ENCODE assay signal across 8 mouse cellular contexts in the genomic region with DNA sequence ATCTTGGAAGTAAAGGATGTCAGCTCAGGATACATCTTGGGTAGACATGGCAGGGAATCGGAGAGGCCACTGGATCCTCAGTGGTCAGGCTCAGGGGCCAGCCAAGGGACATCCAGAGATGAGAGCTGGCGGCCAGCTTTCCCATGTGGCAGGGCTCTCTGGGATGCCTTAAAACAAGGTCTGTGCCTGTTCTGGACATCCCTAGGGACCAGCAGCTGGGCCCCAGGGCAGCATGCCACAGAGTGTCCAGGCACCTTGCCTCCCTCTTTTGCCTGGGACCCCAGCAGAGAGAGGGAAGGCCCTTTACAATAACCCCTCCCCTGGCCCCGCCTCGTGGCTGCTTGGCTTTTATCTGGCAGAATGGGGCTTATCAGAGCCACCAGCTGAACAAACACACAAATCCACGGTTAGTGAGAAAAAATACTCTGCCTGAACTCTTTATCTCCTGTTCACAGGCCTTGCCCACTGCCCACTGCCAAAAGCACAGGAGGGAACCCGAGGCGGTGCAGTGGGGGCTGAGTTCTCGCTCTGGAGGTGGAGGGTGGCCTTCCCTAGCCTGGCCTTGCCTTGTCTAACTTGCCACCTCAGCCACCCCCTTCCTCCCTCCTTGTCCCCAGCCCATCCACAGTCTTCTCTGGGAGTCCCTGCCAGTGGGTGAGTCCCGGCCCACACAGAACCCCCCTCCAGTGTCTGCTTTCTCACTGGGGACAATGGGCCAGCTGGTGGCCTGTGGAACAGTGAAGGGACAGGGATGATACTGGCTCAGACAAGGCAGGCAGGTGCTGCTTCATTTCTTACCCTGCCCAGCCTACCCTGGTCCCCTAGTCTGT. TPM values are rescaled to one million over a fixed set of nuclear protein-coding genes. Genes with fewer than 3 reads are reported as not detected.
DNase-seq lines count a peak whose midpoint lies in the region; ATAC-seq and TF ChIP-seq lines count a peak whose summit lies in the region.

No protein-coding gene starts in this region.

- no peak overlapping the region for H3K4me3 ChIP-seq in bone marrow, adult 2 months (replicated peaks; ENCODE audit: control insufficient read depth, low read depth, low read length)
- peak overlapping the region; percentile 6 for H3K4me3 ChIP-seq in limb, embryonic 10.5 days
- H3K4me3 ChIP-seq in neural tube, embryonic 13.5 days = no peak overlapping the region

- no peaks in the 10 kb centered on the region for H3K9me3 ChIP-seq in limb, embryonic 10.5 days (replicated peaks)
- no peaks in the 10 kb centered on the region for H3K9me3 ChIP-seq in neural tube, embryonic 13.5 days

- peaks cover 10% of the 10 kb centered on the region for H3K4me1 ChIP-seq in bone marrow, adult 2 months (ENCODE audit: control insufficient read depth, insufficient read depth, low read length)
- H3K4me1 ChIP-seq in limb, embryonic 10.5 days = peaks cover 59% of the 10 kb centered on the region
- H3K4me1 ChIP-seq in neural tube, embryonic 13.5 days (replicated peaks) = peaks cover 95% of the 10 kb centered on the region

- 44% methylated on average over 9 of the region's 9 CpGs for WGBS in bone marrow, adult 2 months
- WGBS in limb, embryonic 10.5 days = 48% methylated on average over 9 of the region's 9 CpGs
- WGBS in neural tube, embryonic 13.5 days = 34% methylated on average over 9 of the region's 9 CpGs

- DNase-seq in embryo, embryonic 11 days = peak; percentile 42
- no peak for DNase-seq in embryo, embryonic 10.5 days (ENCODE audit: low spot score)
- DNase-seq in gastrocnemius, postnatal 36 days = peak; percentile 50 to 60
- DNase-seq in limb, embryonic 10.5 days (ENCODE audit: low spot score) = no peak
- DNase-seq in left cerebral cortex, postnatal 25 days (ENCODE audit: low spot score in 2 of 2) = no peak
- DNase-seq in left cerebral cortex, adult 11 months (ENCODE audit: low spot score) = no peak

- TF ChIP-seq CTCF in bone marrow, adult 2 months (IDR thresholded peaks at IDR 0.05; ENCODE audit: control insufficient read depth, insufficient read depth, low read length) = no peak

- H3K27ac ChIP-seq in bone marrow, adult 2 months (ENCODE audit: control insufficient read depth, insufficient read depth, low read depth, low read length, poor library complexity) = peak overlapping the region; percentile 88
- H3K27ac ChIP-seq in limb, embryonic 10.5 days = peak overlapping the region; percentile 66
- peak overlapping the region; percentile 90 for H3K27ac ChIP-seq in neural tube, embryonic 13.5 days (replicated peaks)

- peak; percentile 30; the same call in 1 of the 2 replicates for ATAC-seq in neural tube, embryonic 13.5 days (ENCODE audit: low read depth)

- intact Hi-C loops in gastrocnemius, postnatal 36 days (cut with DNase I) = no loop called here
- intact Hi-C loops in left cerebral cortex, postnatal 25 days (cut with DNase I) = no loop called here

- peaks cover 12% of the 10 kb centered on the region; the same call in 1 of the 2 replicates for H3K36me3 ChIP-seq in limb, embryonic 10.5 days
- H3K36me3 ChIP-seq in neural tube, embryonic 13.5 days = peaks cover 20% of the 10 kb centered on the region; the same call in 1 of the 2 replicates

- TF ChIP-seq POLR2A in bone marrow, adult 2 months (IDR thresholded peaks at IDR 0.05; ENCODE audit: borderline replicate concordance, control insufficient read depth, low read depth, low read length) = peak; percentile 44; the same call in 1 of the 2 replicates

- H3K4me2 ChIP-seq in neural tube, embryonic 13.5 days = no peak overlapping the region

- H3K27me3 ChIP-seq in limb, embryonic 10.5 days (ENCODE audit: low read depth, poor library complexity, severe bottlenecking) = peaks cover 95% of the 10 kb centered on the region
- peaks cover 27% of the 10 kb centered on the region for H3K27me3 ChIP-seq in neural tube, embryonic 13.5 days

- peak overlapping the region; percentile 47; the same call in 1 of the 2 replicates for H3K9ac ChIP-seq in neural tube, embryonic 13.5 days

RNA-seq across cellular contexts. Expression of gene G430095P16Rik, which starts 7.9 kb away (rescaled TPM):
- 12.0 and 27.2 TPM in 2 replicates for polyA plus RNA-seq in bone marrow, adult 2 months (2011; ENCODE audit: insufficient read depth, insufficient read length, low replicate concordance, missing spikeins)
- total RNA-seq in gastrocnemius, postnatal 36 days (2021) = 1 to 10 TPM in 1 of 2 experiments, not detected in 1; 1.0 TPM
- 3.7 and 8.1 TPM in 2 replicates for polyA plus RNA-seq in limb, embryonic 10.5 days (2016; fragmentation: Nextera tagmentation; extraction: Ambion mirVana)
- polyA plus RNA-seq in neural tube, embryonic 13.5 days (2015; fragmentation: Nextera tagmentation; extraction: Ambion mirVana) = 1.4 and 2.2 TPM in 2 replicates
- total RNA-seq in left cerebral cortex, postnatal 25 days (2021) = under 1 TPM in 1 of 2 experiments, not detected in 1; 0.71 TPM

RNA-seq across cellular contexts. Expression of gene Lyl1, which starts 29.5 kb away (rescaled TPM):
- 59.2 and 125 TPM in 2 replicates for polyA plus RNA-seq in bone marrow, adult 2 months (2011; ENCODE audit: insufficient read depth, insufficient read length, low replicate concordance, missing spikeins)
- 1 to 10 TPM in 1 of 2 experiments, under 1 TPM in 1; 0.96 to 1.4 TPM for total RNA-seq in gastrocnemius, postnatal 36 days (2021)
- polyA plus RNA-seq in limb, embryonic 10.5 days (2016; fragmentation: Nextera tagmentation; extraction: Ambion mirVana) = 4.6 and 4.7 TPM in 2 replicates
- polyA plus RNA-seq in neural tube, embryonic 13.5 days (2015; fragmentation: Nextera tagmentation; extraction: Ambion mirVana) = 2.8 and 3.6 TPM in 2 replicates
- 1 to 10 TPM; 2.8 to 3.5 TPM for total RNA-seq in left cerebral cortex, postnatal 25 days (2021)

RNA-seq across cellular contexts. Expression of gene Nacc1, which starts 43.1 kb away (rescaled TPM):
- 14.6 and 26.2 TPM in 2 replicates for polyA plus RNA-seq in bone marrow, adult 2 months (2011; ENCODE audit: insufficient read depth, insufficient read length, low replicate concordance, missing spikeins)
- total RNA-seq in gastrocnemius, postnatal 36 days (2021) = 10 to 100 TPM; 18.1 to 20.1 TPM
- 31.7 and 32.0 TPM in 2 replicates for polyA plus RNA-seq in limb, embryonic 10.5 days (2016; fragmentation: Nextera tagmentation; extraction: Ambion mirVana)
- polyA plus RNA-seq in neural tube, embryonic 13.5 days (2015; fragmentation: Nextera tagmentation; extraction: Ambion mirVana) = 14.1 and 15.1 TPM in 2 replicates
- 10 to 100 TPM; 97.8 to 97.9 TPM for total RNA-seq in left cerebral cortex, postnatal 25 days (2021)

RNA-seq across cellular contexts. Expression of gene Trmt1, which starts 44.6 kb away (rescaled TPM):
- 78.9 and 134 TPM in 2 replicates for polyA plus RNA-seq in bone marrow, adult 2 months (2011; ENCODE audit: insufficient read depth, insufficient read length, low replicate concordance, missing spikeins)
- 10 to 100 TPM; 39.8 to 43.3 TPM for total RNA-seq in gastrocnemius, postnatal 36 days (2021)
- 71.7 and 79.3 TPM in 2 replicates for polyA plus RNA-seq in limb, embryonic 10.5 days (2016; fragmentation: Nextera tagmentation; extraction: Ambion mirVana)
- polyA plus RNA-seq in neural tube, embryonic 13.5 days (2015; fragmentation: Nextera tagmentation; extraction: Ambion mirVana) = 53.6 and 55.5 TPM in 2 replicates
- 10 to 100 TPM; 85.2 to 90.1 TPM for total RNA-seq in left cerebral cortex, postnatal 25 days (2021)

Comparison
In these comparisons a context has a peak if more than half of its experiments do, and no peak if none do; other contexts are left out.
1. DNase-seq: peak in embryo, embryonic 11 days (single experiment) and gastrocnemius, postnatal 36 days (2 of 2); none in embryo, embryonic 10.5 days (single experiment), limb, embryonic 10.5 days (single experiment), left cerebral cortex, postnatal 25 days (0 of 2) and left cerebral cortex, adult 11 months (single experiment).
2. RNA of gene Lyl1, which starts 29.5 kb away (polyA plus RNA-seq): 59.2 to 125 TPM in bone marrow, adult 2 months; 4.6 to 4.7 TPM in limb, embryonic 10.5 days and 2.8 to 3.6 TPM in neural tube, embryonic 13.5 days; every median in the first group is over 10 times any median in the second.
3. Peak in every context shown above with its lines, with median percentiles within 50 percentile points of each other: H3K27ac ChIP-seq.